Mouse (Mus musculus) layer of hippocampus, postnatal 25 days (tissue): ENCODE measurements around the gene Inpp4b. TPM values are rescaled to one million over a fixed set of nuclear protein-coding genes. Genes with fewer than 3 reads are reported as not detected.

Experiments
- DNase-seq, 2 experiments: peaks; one replicate each; pipeline ENCODE4 v3.0.0; 2022; ENCODE audit warnings: mixed read lengths in 2 of 2, low spot score in 1 of 2; ENCODE audit errors: extremely low spot score in 1 of 2
- total RNA-seq, 2 experiments: library from RNA; stranded (reverse); gene quantifications; 2 replicates each; pipeline ENCODE4 v1.2.3; 2021

The Inpp4b gene
- total RNA-seq: 10 to 100 TPM in 1 of 2 experiments, 1 to 10 TPM in 1; 8.5 to 10.2 TPM

DNA sequence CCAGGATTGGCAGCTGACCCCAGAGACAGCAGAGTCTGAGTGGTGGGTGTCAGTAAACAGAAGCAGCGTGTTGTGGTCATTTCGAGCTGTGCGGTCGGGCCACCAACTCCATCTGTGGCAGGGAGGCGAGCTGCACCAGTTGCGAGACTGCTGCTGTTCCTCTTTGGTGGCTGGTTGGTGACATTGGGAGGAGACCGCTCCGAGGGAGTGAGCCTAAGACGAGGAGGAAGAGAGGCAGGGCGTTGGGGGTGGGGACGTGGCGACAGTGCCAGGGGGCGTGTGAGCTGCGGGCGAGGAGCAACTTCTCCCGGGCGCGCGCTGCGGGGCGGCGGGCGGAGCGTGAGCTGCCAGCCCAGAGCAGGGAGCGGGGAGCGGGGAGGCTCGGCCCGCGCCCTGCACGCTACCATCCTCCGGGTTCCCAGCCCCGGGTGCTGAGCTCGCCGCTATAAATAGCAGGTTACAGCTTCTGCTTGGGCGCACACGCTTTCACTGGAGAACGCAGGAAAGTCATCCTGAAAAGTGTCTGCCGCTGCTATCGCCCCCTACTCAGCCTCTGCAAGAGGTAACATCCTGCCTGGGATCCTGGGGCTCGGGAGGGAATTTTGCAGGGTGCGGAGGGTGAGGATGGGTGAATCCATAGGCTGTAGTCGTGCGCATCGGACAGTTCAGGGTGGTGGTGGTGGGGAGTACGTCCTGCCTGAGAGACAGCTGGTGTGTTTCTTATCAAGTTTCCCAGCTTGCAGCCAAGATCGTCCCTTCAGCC, at the start of gene Inpp4b:
Inpp4b (plus strand) TSS at position 321 of the 763 bp plus-strand sequence.
- DNase-seq: peak; percentile 56 to 59

DNA sequence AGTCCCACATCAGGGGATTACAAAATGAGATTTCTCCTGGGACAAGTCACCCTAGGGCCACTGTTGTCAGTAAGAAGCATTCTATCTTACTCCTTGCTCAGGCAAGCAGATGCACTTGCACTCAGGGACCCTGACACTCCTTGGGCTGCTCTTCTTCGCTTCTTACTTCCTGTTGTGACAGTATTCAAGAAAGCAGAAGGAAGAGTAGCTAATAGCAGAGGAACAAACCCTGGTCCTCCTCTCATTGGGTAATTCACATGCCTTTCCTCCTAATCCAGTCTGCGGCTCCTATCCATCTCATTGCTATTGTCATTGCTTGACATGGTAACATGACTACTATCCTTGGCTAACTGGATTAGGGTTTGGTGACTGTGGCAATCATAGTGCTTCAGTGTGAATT, 7.1 kb upstream of the Inpp4b start:
- DNase-seq: no peak

DNA sequence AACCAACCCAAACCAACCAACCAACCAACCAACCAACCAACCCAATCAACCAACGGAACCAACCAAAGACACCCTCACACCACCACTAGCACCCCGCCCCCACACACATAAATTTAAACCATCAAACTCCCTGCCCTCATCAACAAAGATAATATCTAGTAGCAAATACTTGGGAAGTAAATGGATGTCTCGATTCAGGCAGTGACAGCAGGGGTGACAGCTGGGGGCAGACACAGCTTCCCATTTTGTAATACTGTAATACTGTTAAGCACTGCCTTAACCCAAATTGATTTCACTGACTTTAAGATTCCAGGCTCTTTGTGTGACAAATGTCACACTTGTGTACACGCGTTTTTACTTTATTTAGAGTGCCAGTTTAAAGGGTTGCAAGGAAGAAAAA, 1.2 kb upstream of the Inpp4b start:
- DNase-seq: peak in 1 of 2 experiments; percentile 19

GRCm38 (mm10) chr8:81341591-81342235, 643 bp upstream of the Inpp4b start:
- peak; percentile 30 to 49 for DNase-seq

DNA sequence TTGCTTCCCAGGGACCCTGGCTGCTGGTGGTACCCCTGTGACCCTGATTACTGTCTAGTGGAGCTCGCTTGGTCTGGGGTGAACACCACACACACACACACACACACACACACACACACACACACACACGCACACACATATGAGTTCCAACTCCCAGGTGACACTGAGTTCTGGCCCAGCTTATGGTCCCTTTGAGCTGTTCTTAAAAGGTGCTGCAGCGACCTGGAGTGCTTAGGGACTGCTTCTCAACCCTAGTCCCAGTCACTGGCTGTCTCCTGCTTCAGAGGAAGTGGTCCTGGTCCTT, 595 bp downstream of the Inpp4b start:
- DNase-seq: no peak

DNA sequence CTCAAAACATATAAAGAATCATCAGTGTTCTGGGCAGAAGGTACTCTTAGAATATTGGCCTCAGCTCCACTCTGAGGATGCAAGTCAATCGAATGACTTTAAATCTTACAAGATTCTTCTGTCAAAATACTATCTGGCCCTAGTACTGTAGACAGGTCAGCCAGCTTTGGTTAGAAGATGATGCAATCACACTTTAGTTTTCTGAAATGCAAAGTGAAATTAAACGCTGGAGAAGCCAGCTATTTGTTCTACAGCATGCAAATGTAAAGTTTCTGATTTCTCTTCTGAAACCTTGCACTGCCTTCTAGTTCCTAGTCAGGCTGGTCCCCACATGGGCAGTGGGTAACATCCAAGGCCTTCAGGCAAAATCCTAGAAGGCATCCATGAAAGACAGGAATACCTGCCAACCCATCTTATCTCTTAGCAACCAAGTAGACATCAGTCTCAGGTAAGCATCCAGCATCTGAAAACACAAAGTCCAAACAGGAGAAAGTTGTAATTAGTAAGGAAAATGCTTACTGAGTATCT, 2.9 kb downstream of the Inpp4b start:
- no peak for DNase-seq

DNA sequence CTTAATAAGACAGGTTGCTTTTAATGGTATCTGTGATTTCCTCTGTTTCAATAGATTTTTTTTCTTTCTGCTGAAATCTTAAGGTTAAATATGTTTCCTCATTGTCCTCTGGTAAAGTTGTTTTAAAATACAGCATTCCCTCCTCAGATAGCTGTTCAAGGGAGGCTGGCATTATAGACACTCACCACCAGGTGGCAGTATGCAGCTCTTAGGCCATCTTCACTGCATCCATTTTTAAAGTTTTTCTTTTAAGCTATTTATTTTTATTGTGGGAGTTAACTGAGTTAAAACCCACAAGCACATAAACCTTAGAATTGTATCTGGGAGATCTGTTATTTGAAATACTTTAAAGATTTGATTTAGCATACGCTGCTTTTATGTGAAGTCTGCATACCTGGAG, 7.1 kb downstream of the Inpp4b start:
- DNase-seq: peak in 1 of 2 experiments; percentile 47

GRCm38 (mm10) chr8:81353460-81353859, 11.1 kb downstream of the Inpp4b start:
- DNase-seq: no peak

GRCm38 (mm10) chr8:81358108-81358507, 15.8 kb downstream of the Inpp4b start:
- DNase-seq: no peak

DNA sequence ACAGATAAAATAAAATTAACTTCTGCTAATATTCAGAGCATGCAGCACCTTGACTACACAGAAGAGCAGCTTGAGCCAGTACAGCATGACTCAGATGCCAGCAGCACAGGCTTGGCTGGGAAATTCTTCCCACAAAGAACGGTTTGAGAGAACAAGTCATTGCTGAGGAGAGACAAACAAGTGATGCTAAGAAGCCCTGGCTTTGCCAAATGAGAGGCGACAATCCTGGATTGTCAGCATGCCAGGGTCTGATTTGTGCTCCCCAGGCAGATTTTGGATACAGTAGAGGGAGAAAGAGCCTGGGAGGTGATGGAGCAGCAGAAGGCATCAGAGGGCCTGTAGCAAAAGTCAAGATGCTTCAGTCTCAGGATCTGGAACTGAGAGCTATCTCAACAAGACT, 18.2 kb downstream of the Inpp4b start:
- peak; percentile 25 to 26 for DNase-seq

DNA sequence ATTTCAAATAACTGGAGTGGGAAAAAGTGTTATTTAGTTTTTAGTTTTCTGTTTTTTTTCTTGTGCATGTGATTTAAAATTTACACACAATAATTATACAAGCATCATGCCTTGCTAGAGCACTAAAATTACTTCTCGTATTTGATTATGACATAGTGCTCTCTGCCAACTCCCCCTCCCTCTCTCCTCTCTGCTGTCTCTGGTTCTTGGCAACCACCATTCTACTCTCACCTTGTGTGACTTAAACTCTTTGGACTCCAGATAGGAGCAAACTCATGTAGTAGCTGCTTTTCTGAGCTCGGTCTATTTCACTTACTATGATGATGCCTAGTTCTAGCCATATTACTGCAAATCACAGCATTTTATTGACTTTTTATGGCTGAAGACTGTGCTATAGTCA, 18.8 kb downstream of the Inpp4b start:
- no peak for DNase-seq

DNA sequence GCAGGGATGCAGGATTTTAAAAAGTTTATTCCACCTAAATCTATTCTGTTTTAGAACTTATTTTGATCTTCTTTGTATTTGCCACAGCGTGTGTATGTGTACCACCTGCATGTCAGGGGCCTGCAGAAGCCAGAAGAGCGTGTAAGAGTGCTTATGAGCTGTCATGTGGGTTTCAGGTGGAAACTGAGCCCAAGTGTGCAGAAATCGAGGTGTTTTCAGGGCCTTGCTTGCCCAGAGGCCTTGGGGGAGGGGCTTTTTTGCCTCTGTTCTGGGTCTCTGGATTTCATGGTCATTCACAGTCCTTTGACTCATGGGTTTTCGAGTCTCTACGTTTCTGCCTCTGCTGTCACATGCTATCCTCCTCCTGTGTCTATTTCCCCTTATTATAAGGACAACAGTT, 28.3 kb downstream of the Inpp4b start:
- no peak for DNase-seq

DNA sequence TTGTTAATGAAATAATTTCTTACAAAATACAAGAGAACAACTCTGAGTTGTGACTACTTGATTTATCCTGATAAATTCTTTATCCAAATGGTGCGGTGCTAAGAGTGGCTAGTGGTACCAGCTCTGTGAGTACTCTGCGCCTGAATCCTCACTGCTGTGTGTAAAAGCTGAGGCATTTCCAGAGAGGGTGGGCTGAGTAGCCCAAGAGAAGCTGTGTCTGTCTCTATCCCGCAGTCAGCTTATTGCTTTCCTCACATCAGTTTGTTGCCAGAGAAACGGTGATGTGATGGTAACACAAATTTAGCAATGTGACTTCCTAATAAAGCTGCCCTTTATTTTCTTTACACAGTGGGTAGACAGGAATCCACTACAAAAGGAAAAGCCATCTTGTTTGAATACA, 29.5 kb downstream of the Inpp4b start:
- no peak for DNase-seq

GRCm38 (mm10) chr8:81374877-81375475, 32.6 kb downstream of the Inpp4b start:
- DNase-seq: no peak

DNA sequence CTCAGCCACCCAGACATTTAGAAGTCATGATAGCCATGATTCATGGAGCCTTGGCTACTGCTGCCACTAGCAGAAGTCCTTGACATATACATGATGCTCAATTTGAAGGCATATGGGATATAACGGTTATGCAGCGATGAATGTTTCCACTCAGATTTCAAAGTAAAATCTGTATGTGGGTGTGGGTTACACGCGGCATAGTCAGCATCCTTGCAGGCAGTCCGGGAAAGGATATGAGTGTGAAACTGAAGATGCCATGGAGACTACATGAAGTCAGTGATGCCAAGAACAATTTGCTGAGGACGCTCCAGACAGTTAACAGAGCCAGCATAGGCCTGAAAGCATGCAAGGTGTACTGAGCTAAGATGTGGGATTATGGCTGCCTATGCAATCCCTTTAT, 46.6 kb downstream of the Inpp4b start:
- DNase-seq: no peak

GRCm38 (mm10) chr8:81399071-81399470, 56.7 kb downstream of the Inpp4b start:
- DNase-seq: no peak

DNA sequence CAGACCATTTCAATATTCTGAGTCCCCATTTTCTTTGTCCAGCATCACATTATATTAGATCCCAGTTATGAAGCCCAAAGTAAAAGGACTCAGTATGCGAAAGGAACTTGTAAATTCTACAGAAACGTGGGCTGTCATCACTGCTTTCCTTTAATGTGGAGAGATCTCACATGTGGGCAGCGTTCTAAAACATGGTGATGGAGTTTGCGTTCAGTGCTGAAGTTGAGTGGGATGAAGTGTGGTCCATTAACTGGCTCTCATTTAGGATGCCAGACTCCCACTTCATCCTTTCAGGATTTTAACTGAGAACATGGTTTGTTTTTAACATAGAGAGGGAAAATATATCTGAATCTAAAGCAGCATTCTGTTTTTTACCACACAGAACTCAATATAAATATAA, 57.1 kb downstream of the Inpp4b start:
- DNase-seq: no peak

GRCm38 (mm10) chr8:81412707-81413106, 70.4 kb downstream of the Inpp4b start:
- no peak for DNase-seq

DNA sequence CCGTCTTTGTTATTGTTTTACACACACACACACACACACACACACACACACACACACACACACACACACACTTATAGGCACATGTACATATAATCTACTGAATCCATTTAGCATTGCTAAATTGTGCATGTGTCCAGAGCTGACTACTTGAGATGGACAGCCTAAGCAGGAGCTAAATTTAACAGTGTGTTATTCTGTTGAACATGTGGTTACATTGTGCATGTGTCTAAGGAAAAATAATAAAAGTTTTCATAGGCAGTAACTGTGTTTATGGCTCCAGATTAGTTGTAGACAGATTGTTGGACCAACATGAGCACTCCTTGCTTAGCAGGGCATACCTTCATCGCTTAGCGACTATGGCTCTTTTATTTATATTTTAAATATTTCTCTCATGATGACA, 101.6 kb downstream of the Inpp4b start:
- DNase-seq: no peak

DNA sequence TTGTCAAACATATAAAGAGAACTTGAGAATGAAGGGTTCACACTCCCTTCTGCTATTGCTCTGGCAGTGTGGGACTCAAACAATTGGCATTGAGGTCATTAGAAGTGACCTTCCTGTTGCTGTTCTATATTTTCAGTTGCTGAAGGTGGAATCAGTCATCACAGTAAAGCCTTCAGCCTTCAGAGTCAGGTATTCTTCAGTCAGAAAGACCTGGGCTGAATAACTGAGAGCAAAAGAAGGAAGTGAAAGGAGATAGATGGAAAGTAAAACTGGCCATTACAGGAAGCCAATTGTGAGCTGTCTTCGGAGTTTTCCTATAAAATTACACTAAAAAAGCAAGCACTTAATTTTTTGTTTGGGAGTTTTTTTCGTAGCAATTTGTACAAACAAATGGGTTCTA, 107.4 kb downstream of the Inpp4b start:
- no peak for DNase-seq

- DNase-seq: no peak
Observed at GRCm38 (mm10) chr8:81452082-81452481, 109.7 kb downstream of the Inpp4b start.

DNA sequence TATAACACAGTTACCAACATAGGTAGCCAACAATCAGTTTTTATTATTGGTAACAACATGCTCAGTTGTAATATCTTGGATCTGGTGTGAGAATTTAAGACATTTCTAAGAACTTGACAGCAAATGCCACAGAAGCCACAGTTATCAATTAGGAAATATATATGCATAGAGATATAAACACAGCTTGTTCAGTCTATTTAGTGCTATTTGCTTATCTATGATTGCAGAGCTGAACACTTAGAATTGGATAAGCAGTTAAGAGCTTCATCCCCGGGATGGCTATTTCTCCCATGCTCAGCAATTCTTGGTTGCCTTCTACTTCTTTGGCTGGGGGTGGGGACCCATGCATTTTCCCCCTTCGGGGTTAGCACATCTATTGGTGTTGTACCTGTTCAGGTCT, 112.5 kb downstream of the Inpp4b start:
- DNase-seq: no peak
